Comparison of ENCODE assay signal across 25 mouse cellular contexts in the genomic region with DNA sequence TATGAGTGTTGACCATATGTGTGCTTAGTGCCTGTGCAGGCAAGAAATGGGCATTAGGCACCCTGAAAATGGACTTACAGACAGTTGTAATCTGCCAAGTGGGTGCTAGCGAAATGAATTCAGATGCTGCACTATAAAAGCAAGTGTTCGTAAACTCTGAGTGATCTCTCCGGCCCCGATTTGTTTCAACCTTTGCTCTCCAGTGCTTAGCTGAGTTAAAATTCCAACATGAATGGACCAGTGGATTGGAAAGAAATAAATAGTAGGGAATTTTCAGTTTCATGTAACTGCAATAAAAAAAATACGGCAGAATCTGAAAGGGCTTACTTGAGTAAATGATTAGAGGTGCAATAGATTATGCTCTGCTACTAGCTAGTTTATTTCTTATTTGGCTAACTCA.
"Had no signal": no experiment of that assay in that cellular context is flagged by ENCODE, and none has a peak within 500 bp of the region (broad histone marks: within the 10 kb centered on the region; RNA-seq: fewer than 3 reads in every experiment).

No protein-coding gene starts in this region.

- H3K27me3 ChIP-seq: heart, embryonic 12.5 days; hindbrain, embryonic 12.5 days; intestine, embryonic 15.5 days; limb, embryonic 12.5 days; liver, embryonic 13.5 days; liver, embryonic 15.5 days had no signal

- ATAC-seq: forebrain, embryonic 16.5 days; hindbrain, embryonic 16.5 days; inflammation-experienced regulatory T-cells, adult 6 months; intestine, embryonic 15.5 days; intestine, postnatal 0 days; liver, postnatal 0 days had no signal

- H3K27ac ChIP-seq: gastrocnemius, adult 2 months; heart, embryonic 10.5 days; hindbrain, embryonic 10.5 days; hindbrain, embryonic 12.5 days; hindbrain, embryonic 14.5 days; intestine, embryonic 15.5 days; layer of hippocampus, adult 2 months; left cerebral cortex, adult 2 months; limb, embryonic 10.5 days; limb, embryonic 12.5 days; liver, embryonic 13.5 days; liver, embryonic 15.5 days had no signal

- H3K4me3 ChIP-seq: gastrocnemius, adult 2 months; heart, embryonic 10.5 days; heart, embryonic 12.5 days; hindbrain, embryonic 10.5 days; hindbrain, embryonic 12.5 days; intestine, embryonic 15.5 days; layer of hippocampus, adult 2 months; left cerebral cortex, adult 2 months; limb, embryonic 10.5 days; limb, embryonic 12.5 days; liver, embryonic 13.5 days; liver, embryonic 15.5 days had no signal

- H3K4me2 ChIP-seq: heart, embryonic 12.5 days; hindbrain, embryonic 12.5 days; hindbrain, embryonic 14.5 days; intestine, embryonic 15.5 days; limb, embryonic 12.5 days; liver, embryonic 11.5 days; liver, embryonic 13.5 days; liver, embryonic 15.5 days had no signal

- DNase-seq: gastrocnemius, adult 2 months; gastrocnemius, postnatal 10 days; gastrocnemius, postnatal 25 days; heart, adult 18-20 months; heart, postnatal 10 days; heart, postnatal 4 days; liver; liver, embryonic 13.5 days; liver, postnatal 0 days had no signal

- H3K9ac ChIP-seq: heart, embryonic 12.5 days; hindbrain, embryonic 12.5 days; hindbrain, embryonic 14.5 days; intestine, embryonic 15.5 days; limb, embryonic 12.5 days; liver, embryonic 13.5 days; liver, embryonic 15.5 days; liver, postnatal 0 days had no signal

- H3K9me3 ChIP-seq: heart, embryonic 10.5 days; heart, embryonic 12.5 days; hindbrain, embryonic 10.5 days; hindbrain, embryonic 12.5 days; intestine, embryonic 15.5 days; limb, embryonic 10.5 days; limb, embryonic 12.5 days; liver, embryonic 13.5 days; liver, embryonic 15.5 days had no signal

- H3K4me1 ChIP-seq: heart, embryonic 10.5 days; heart, embryonic 12.5 days; hindbrain, embryonic 10.5 days; hindbrain, embryonic 12.5 days; intestine, embryonic 15.5 days; limb, embryonic 10.5 days; limb, embryonic 12.5 days; liver, embryonic 13.5 days; liver, embryonic 15.5 days had no signal

- H3K36me3 ChIP-seq: heart, embryonic 10.5 days; heart, embryonic 12.5 days; hindbrain, embryonic 10.5 days; hindbrain, embryonic 12.5 days; intestine, embryonic 15.5 days; limb, embryonic 10.5 days; limb, embryonic 12.5 days; liver, embryonic 13.5 days; liver, embryonic 15.5 days had no signal
